Mouse (Mus musculus) gastrocnemius, postnatal 14 days (tissue): ENCODE data around the gene Stk39. TPM values are rescaled to one million over a fixed set of nuclear protein-coding genes. Genes with fewer than 3 reads are reported as not detected.
A peak's percentile ranks its signal among the peaks of the same experiment; 100 is the strongest.

Experiments used
- DNase-seq: peaks from one replicate; pipeline ENCODE4 v3.0.0; 2021; ENCODE audit warnings: mixed read lengths
- intact Hi-C: fragments of 180-260 bp; cut with DNase I; formaldehyde crosslinking; loops from one replicate; pipeline ENCODE4 v1.15.1; 2025; ENCODE audit warnings: low total_unique reads
- total RNA-seq, 2 experiments: library from RNA; stranded (reverse); gene quantifications; 2 replicates each; pipeline ENCODE4 v1.2.3; 2021

Gene Stk39
- total RNA-seq, 2 experiments from 2014 or later = 7.8 to 8.1 TPM

GRCm38 (mm10) chr2:68317895-68318294 lies 154.2 kb downstream of the Stk39 start:
- intact Hi-C loops = no loop called here
- DNase-seq = no peak

- no peak for DNase-seq
- intact Hi-C loops = no loop called here
These were observed 154.6 kb downstream of the Stk39 start for GRCm38 (mm10) chr2:68317452-68317851.

- intact Hi-C loops = no loop called here
- DNase-seq = peak; percentile 62
These were observed 156.8 kb downstream of the Stk39 start for GRCm38 (mm10) chr2:68315258-68315657.

GRCm38 (mm10) chr2:68310121-68310520 lies 161.9 kb downstream of the Stk39 start:
- intact Hi-C loops = no loop called here
- DNase-seq = no peak

DNA sequence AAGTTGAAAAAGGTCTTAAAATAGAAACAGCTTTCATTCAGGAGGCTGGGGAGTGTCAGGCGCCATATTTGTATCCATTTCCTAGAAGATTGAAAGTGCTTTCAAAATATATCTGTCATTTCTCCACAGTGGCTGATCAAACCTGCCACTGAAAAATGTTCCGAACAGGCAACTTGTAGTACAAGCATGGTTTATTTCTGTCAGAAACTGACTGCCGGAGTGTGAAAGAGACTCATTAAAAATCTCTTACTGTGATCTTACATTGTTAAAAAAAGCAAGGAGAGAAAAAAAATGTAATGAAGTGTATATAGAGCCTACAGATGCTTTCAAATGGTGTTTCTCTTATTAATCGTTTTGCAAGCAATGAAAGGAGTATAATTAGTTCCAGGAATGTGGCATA lies 165.5 kb downstream of the Stk39 start:
- intact Hi-C loops = no loop called here
- no peak for DNase-seq

DNA sequence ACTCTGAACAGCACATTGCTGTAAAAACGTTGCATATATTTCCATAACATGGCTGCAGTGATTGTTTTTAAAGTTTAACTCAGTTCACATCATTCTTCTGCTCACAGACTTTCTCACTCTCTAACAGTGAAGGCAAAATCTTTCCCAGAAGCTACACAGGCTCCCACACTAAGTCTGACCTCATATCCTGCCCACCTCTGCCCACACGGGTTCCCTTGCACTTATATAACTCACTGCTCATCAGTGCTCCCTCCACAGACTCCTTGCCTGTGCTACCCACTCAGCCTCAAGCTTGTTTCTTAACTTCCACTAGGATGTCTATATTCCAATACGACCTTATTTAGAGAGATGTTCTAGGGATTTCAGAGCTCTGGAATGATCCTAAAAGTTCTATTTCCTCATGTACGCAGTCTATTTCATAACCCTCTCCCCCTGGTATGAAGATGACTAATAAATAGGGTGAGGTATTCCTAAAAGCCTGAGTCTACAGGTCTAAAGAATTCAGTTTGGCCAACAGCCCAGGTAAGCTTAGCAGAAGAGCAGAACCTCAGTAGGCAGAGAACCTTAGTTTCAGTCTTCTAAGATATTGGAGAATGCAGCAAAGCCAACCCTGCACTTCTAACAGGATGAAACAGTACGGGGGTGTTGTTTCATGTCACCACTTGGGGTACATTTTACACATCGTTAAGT lies 167.2 kb downstream of the Stk39 start:
- no peak for DNase-seq
- intact Hi-C loops = no loop called here

- no peak for DNase-seq
- intact Hi-C loops = no loop called here
These were observed 170.1 kb downstream of the Stk39 start for GRCm38 (mm10) chr2:68301811-68302542.

DNA sequence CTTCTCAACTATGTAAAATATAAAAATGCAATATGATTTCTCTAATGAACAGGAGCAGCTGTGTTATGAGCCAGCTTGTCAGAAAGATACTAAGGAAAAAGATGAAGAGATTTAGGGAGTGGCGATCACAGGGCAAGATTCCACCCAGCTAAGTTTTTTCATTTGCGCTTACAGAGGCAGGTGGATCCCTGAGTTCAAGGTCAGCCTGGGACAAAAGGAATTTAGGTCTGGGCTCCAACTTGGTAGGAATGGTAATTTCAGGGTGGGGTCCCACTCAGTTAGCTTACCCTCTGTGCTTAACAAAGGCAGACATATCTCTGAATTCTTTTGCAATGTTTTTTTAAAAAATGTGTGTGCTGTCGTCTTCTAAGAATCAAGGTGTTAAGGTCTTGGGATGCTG lies 173.7 kb downstream of the Stk39 start:
- intact Hi-C loops = no loop called here
- DNase-seq = no peak

GRCm38 (mm10) chr2:68297955-68298354 lies 174.1 kb downstream of the Stk39 start:
- intact Hi-C loops = no loop called here
- no peak for DNase-seq

DNA sequence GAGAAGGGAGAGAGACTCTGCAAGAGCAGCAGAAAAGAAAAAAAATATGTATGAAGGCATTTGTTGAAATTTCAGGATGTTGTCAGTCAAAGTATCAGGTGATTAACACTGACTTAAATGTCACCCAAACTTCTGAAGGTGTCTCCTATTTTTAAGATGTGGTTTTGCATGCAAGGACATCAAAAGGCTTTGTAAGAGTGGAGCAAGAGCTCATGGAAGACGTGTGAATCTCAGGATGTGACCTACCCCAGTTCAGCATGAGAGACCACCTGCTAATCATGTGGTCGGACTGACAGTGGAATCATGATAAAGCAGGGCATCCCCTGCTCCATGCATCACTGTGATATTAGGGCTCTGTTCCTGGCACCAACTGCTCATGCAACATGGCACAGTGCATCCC lies 175.3 kb downstream of the Stk39 start:
- intact Hi-C loops = no loop called here

GRCm38 (mm10) chr2:68292539-68293320 lies 179.3 kb downstream of the Stk39 start:
- intact Hi-C loops = no loop called here
- no peak for DNase-seq

More for the DNA sequence above, 175.3 kb downstream of the Stk39 start:
- no peak for DNase-seq

DNA sequence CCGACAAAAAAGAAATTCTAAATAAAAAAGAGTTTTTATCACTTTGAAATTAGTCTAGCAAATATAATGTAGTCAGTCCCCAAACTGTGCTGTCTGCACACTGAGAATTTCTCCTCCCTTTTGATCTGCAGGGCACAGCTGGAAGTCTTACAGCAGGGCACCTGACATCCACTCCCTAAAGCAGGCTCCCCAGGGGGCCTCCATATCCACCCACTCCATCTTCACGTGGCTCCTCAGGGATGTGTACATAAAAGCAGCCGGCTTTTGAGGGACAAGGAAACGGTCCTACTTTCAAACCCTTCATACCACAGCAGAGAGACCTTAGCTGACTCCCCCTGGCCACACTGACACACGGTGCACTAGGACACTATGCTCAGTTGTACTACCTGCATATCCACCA lies 180.2 kb downstream of the Stk39 start:
- intact Hi-C loops = no loop called here
- DNase-seq = no peak

DNA sequence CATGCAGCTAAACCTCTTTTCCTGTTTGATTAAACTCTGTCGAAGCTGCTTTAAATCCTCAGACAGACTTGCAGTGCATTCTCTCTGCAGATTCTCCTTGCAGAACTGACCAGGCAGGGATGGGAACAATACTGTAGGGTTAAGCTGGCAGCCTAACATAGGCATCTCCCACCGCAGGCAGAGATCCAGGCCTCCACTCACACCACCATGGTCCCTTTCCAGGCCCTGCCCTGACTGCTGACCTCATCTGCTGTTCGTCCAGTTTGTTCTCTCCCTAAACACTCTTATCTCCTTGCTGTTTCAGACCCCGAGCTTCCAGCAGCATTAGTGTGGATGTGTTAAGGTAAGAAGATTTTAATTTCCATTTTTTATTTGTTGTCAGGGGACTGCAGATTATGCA lies 182.1 kb downstream of the Stk39 start:
- intact Hi-C loops = no loop called here
- DNase-seq = peak; percentile 7

GRCm38 (mm10) chr2:68289177-68289576 lies 182.9 kb downstream of the Stk39 start:
- intact Hi-C loops = no loop called here
- DNase-seq = no peak

DNA sequence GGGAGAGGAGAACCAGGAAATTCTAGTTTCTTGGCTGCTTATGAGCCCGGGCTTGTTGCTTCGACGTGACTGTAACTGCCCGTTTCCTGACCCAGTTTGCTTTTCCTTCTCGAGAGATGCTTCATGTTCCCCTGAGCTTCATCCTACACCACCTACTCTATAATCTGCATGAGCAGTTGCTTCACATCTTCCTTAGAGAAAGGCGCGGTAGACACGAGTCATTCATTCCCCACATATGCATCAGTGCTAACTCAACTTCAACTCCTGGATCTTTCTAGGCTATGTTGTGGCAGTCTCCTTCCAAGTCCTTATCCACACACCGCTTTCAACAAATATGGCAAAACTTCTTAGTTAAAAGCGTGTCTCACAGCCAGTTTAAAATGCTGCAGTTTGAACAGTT lies 184.0 kb downstream of the Stk39 start:
- intact Hi-C loops = no loop called here
- DNase-seq = no peak

GRCm38 (mm10) chr2:68284391-68284790 lies 187.7 kb downstream of the Stk39 start:
- intact Hi-C loops = no loop called here
- DNase-seq = peak; percentile 44

- peak; percentile 10 for DNase-seq
- intact Hi-C loops = no loop called here
These were observed 189.0 kb downstream of the Stk39 start for GRCm38 (mm10) chr2:68283021-68283548.

DNA sequence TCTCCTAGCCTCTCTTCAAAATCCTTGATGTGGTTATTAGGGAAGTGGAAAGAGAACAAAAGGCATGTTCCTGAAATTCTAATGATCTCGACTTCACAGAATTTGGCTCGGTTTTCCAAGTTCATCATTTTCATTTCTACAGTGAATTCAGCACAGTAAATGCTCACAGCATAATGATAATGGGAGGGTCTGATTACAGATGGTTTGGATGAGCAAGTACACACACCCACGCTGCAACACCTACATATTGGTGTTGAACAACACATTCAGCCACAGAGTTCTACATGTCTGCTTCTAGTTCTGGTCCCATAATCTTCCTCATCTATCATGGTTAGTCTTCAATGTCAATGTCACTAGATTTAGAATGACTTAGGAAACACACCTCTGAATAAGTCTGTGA lies 190.5 kb downstream of the Stk39 start:
- DNase-seq = no peak
- intact Hi-C loops = no loop called here

- intact Hi-C loops = no loop called here
- DNase-seq = no peak
These were observed 200.8 kb downstream of the Stk39 start for GRCm38 (mm10) chr2:68271301-68271700.

DNA sequence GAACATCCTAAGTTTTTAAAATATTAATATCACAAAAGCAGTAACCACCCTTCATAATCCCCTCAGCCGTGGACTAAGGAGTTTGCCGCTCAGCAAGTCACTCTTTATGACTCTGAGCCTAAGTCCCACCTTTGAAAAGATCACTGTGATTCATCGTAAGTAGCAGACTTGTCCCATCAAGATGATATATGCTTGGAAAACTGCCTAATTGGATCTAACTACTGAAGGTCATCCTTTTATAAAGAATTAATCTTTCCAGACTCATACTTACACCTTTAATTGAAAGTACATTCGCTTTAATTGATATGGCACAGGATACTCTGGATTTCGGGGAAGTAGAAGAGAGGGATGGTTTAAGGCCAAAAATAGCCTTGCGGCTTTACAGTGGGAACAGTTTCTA lies 201.2 kb downstream of the Stk39 start:
- intact Hi-C loops = no loop called here
- no peak for DNase-seq
